Mouse (Mus musculus): ENCODE results near the gene Slc15a5.

Slc15a5 gene

GRCm38 (mm10) chr6:138055572-138055971, 24.1 kb downstream of the Slc15a5 start:
- DNase-seq (ENCODE audit: low spot score) = no peak

DNA sequence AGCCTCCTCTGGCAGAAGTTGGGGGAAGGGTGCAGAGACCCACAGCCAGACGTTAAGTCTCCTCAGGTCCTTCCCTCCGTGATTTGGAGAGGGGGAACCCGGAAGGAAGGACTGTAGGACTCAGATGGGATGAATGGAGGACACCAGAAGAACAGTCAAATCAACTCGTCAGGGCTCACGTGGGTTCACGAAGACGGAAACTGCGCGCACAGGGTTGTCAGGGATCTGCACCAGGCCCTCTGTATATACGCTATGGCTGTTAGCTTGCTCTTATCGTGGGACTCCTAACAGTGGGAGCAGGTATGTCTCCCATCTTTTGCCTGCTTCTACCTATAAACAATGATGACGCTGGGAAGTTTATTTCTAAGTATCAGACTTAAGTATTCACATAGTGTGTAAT, 24.8 kb downstream of the Slc15a5 start:
- DNase-seq (ENCODE audit: low spot score) = no peak

- no peak for DNase-seq (ENCODE audit: low spot score)
Measured at GRCm38 (mm10) chr6:138054166-138054565, 25.6 kb downstream of the Slc15a5 start.

DNA sequence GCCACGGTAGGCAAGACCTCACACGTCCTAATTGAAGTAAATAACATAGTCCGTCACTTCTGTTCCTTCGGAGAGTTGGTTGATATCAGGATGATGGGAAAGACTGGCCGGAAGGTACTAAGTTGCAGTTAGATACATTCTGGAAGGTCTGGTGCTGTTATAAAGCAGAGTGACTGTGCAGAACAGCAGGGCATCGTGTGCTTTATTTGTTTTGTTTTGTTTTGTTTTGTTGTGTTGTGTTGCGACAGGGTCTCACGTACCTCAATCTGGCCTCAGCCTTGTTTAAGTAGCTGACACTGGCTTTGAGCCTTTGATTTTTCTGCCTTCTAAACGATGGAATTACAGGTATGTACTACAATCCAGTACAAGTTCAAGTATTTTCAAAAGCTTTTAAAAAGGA, 26.0 kb downstream of the Slc15a5 start:
- DNase-seq (ENCODE audit: low spot score) = no peak

DNA sequence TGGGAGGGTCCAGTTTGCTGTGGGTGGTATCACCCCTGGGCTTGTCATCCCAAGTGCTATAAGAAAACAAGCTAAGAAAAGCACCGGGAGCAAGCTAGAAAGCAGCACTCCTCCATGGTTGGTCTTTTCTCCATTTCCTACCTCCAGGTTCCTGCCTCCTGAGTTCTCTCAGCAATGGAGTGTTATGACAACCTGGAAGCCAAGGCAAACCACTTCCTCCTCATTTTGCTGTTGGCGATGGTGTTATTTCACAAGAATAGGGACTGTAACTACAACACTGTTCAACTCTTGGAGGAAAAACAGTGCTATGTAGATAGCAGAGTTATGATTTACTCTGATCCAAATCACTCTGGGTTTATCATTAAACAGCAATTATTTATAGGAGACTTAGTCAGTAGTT, 34.4 kb downstream of the Slc15a5 start:
- no peak for DNase-seq (ENCODE audit: low spot score)

- no peak for DNase-seq (ENCODE audit: low spot score)
Measured at GRCm38 (mm10) chr6:138042891-138043290, 36.8 kb downstream of the Slc15a5 start.

DNA sequence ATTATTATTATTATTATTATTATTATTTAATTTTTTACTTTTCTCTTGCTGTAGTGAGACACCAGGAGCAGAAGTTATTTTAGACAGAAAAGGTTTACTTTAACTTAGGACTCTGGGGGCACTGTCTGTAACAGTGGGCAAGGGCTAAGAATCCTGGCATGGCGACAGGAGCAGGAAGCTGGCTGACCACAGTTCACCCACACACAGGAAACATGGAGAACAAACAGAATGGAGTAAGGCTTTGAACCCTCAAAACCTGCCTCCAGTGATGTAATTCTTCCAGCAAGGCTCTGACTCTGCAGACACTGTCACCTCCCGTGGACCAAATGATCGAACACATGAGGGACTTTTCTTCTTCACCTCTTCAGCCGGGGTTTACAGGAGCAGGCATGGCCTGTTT, 37.9 kb downstream of the Slc15a5 start:
- no peak for DNase-seq (ENCODE audit: low spot score)

GRCm38 (mm10) chr6:138037587-138037986, 42.1 kb downstream of the Slc15a5 start:
- DNase-seq (ENCODE audit: low spot score) = no peak

DNA sequence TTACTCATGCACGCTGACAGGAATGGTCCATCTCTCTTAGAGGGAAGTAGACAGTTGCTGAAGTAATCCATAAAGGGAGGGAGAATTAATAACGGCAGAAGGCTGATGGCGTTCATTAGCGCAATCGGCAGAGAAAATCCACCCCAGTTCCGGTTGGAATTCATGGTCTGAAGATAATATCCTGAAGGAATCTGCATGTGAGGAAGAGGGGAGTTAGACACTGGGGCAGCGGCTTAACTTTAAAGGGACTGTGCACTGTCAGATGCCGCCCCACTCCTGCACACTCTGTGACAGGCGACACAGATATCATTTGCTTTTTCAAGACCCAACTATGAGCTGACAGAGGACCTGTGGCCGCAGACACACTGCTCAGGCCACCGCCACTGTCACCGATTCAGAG, 42.8 kb downstream of the Slc15a5 start:
- no peak for DNase-seq (ENCODE audit: low spot score)

- no peak for DNase-seq (ENCODE audit: low spot score)
Measured at GRCm38 (mm10) chr6:138016898-138017297, 62.8 kb downstream of the Slc15a5 start.

- no peak for DNase-seq (ENCODE audit: low spot score)
Measured at GRCm38 (mm10) chr6:138014976-138015674, 64.6 kb downstream of the Slc15a5 start.

- no peak for DNase-seq (ENCODE audit: low spot score)
Measured at GRCm38 (mm10) chr6:138011955-138012354, 67.8 kb downstream of the Slc15a5 start.

DNA sequence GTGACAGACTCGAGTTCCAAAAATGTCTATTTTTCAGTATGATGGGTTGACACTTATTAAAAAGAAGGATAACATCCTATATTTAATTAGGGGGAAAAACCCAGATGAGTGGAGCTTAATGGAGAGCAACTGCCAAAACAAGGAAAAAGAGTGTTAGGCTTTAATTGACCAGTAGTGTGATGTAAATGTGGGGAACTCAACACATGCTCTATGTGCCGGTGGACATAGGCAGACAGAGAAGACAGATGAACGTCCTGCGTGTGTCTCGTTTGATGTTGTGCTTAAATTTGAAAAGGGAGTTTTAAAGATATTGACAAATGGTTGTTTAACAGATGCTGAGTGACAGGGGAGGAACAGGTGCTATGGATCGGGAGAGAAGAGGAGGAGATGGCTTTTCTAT, 72.0 kb downstream of the Slc15a5 start:
- DNase-seq (ENCODE audit: low spot score) = no peak

- no peak for DNase-seq (ENCODE audit: low spot score)
Measured at GRCm38 (mm10) chr6:138006525-138007251, 73.0 kb downstream of the Slc15a5 start.

DNA sequence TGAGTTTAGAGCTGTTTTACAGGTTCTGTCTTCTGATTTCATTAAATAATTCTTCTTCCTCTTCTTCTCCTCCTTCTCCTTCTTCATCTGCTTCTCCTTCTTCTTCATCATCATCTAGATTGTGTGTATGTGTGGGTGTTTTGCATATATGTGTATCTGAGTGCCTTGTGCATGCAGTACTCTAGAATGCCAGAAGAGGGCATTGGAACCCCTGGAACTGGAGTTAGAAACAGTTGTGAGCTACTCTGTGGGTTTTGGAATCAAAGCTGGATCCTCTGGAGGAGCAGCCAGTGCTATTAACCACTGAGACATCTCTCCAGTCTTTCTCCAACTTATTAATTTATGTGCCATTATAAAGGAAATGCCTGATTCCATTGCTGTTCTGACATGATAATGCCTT, 89.9 kb downstream of the Slc15a5 start:
- DNase-seq (ENCODE audit: low spot score) = no peak

GRCm38 (mm10) chr6:137985169-137985568, 94.5 kb downstream of the Slc15a5 start:
- DNase-seq (ENCODE audit: low spot score) = no peak

DNA sequence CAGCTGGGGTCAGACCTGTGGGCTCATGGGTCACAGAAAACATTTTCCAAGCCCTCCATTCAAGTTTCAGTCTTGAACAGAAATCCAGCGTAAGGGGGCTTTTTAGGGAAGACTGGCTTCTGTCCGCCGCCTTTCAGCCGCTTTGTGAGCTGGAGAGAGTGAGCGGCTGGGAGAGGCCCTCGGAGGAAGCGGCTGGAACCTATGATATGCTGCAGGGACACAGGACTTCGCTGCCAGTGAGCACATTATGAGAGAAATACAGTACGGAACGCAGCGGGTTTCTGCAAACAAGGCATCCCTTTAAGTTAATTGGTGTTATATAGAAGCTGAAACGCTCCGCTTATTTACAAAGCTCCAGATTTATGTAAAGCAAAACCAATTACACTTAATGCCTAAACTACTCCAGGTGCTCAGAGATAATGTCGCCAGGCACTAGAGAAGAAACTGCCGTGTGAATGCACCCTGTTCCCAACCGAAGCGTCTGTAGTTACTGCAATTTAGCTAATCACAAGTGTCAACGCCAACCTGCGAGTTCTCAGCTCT, 97.5 kb downstream of the Slc15a5 start:
- DNase-seq (ENCODE audit: low spot score) = no peak

DNA sequence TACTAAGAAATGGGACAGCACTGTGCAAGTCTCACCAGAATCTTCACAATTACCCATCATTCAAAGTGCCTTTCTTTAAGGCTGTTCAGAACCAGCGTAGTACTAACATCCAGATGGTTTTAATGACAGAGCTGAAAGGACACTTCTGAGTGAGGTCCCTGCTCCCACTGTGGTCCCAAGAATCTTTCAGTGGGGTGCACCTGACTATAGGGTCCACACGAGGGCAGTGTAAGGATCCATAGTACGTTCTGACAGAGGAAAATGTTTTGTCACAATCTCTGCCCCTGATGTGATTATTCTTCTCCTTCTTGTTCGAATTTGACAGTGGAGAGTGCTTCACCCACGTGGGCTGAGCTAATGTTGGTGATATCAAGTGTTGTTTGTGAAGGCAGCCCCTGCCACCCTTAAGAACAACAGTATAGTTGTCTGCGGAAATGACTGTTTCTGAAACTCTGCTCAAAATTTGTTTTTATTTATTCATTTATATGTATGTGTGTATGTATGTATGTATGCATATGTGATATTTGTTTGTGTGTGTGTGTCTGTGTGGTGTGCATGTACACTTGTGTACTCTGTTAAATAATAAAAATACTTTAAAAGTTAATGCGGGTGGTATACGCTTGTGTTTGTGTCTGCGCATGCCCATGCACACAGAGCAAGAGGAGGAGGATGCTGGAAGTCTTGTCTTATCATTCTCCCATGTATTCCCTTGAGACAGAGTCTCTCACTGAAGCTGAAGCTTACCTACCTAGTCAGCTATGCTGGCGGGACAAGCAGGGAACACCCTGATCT, 98.6 kb downstream of the Slc15a5 start:
- no peak for DNase-seq (ENCODE audit: low spot score)

- DNase-seq (ENCODE audit: low spot score) = no peak
Measured at GRCm38 (mm10) chr6:137980413-137980812, 99.3 kb downstream of the Slc15a5 start.

DNA sequence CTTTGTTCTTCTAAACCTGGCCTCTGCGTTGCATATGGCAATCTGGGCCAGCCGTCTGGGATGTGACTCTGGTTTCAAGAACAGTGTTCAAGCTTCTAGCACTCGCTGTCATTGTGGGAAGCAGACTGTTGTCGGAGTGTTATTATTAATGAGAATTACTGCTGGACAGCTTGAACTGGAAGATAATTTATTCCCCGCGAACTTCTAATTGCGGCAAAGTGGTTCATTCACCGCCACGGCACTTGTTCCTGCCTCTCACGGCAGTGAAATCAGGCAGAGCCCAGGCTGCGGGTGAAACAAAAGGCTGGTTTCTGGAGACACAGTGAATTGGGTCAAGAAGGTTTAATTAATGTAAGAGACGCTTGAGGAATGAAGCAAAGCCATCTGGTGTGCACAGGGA, 99.9 kb downstream of the Slc15a5 start:
- DNase-seq (ENCODE audit: low spot score) = no peak

GRCm38 (mm10) chr6:137976021-137976420, 103.7 kb downstream of the Slc15a5 start:
- DNase-seq (ENCODE audit: low spot score) = no peak

- DNase-seq (ENCODE audit: low spot score) = no peak
Measured at GRCm38 (mm10) chr6:137963703-137964102, 116.0 kb downstream of the Slc15a5 start.

- DNase-seq (ENCODE audit: low spot score) = no peak
Measured at GRCm38 (mm10) chr6:137962836-137963235, 116.9 kb downstream of the Slc15a5 start.
